Mouse (Mus musculus) NIH3T3 (cell line): ENCODE measurements at regions not wholly inside any gene's neighbourhood (a gene's known extent, or its start where the extent isn't known, plus 50 kb on each side); places are given as distances from the start of the nearest gene placed in this dataset.
"Not testable (repeated sequence)": the region's sequence is repeated elsewhere in the genome, so short reads cannot be mapped to it uniquely, and the experiment has no call there.

Experiments used
- DNase-seq: peaks from one replicate; pipeline ENCODE4 v3.0.0-alpha.2; 2012; ENCODE audit warnings: low read depth

DNA sequence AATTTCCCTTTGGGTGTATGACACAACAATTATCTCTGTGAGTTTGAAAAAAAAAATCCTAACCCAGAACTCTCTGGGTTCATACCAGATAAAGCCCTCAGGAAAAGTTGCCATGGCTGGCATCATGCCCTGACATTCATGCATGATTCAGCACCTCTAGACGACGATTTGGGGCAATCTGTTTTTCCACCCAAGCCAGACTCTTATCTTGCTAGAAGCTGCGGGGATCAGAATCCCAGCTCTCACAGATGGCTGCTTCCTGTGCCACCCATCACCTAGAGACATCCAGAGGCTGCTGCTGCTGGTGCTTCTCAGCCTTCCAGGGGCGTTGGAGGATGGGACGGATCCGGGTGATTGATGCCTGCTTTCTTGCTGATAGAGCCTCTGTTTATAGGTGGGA lies 209.2 kb downstream of the Cd47 start:
- DNase-seq, result peak; percentile 65

DNA sequence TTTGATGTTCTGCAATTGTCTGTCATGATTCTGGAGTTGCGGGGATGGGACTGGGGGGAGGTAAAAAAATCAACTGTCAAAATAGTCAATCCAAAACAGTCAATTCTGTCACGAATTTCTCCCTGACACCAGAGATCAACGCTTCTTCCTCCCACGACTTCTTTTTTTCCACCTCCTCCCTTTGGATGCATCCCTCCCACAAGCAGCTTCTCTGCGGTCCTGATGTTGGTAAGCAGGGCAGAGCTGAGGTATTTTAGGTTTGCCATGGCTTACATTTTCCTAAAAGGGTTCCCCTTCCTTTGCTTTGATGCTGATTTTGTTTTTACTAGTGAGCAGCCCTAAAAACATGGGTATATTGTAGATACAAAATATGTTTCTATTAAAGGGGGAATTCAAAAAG lies 209.7 kb downstream of the Cd47 start:
- DNase-seq, result no peak

DNA sequence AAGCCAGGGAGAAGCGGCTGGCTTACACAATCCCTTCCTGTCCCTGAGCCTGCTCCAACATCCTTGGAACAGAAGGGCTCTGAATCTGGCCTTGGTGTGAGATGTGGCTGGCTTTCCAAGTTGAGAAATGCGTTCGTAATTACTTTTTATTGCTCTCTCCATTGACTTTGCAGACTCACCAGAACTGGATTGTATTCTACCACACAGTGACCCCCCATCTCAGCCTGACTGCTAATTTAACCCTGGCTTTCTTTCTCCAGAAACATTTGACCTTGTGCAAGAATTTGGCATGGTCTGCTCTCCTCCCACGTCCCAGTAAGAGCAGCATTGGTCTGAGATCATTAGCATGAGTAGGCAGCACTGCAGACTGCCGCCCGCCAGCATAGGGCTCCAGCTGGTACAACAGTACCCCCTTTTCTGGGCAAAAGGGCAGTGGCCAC lies 210.2 kb downstream of the Cd47 start:
- DNase-seq, result peak; percentile 56

GRCm38 (mm10) chr16:50023885-50024284 lies 223.6 kb downstream of the Cd47 start:
- no peak for DNase-seq

- no peak for DNase-seq
Measured at GRCm38 (mm10) chr16:50026100-50026884, 226.0 kb downstream of the Cd47 start.

GRCm38 (mm10) chr16:50027189-50027588 lies 226.9 kb downstream of the Cd47 start:
- DNase-seq, result peak; percentile 81

DNA sequence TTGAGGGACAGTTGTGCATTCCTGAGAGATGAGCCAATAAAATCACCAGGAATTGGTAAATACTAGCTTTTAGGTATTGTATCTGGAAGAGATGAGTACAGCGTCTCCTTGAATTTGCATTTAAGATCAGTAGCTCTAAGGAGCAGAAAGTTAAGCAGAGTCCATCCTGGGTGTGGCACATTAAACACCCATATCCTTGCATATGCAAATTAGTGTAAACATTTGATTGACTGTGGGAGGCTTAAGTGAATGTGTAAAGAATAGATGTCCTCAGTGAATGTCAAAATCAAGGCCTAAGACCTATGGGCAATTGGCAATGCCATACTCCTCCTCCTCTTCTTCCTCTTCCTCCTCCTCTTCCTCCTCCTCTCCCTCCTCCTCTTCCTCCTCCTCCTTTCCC lies 229.4 kb downstream of the Cd47 start:
- DNase-seq, result no peak

GRCm38 (mm10) chr16:50030355-50030754 lies 230.0 kb downstream of the Cd47 start:
- DNase-seq, result not testable (repeated sequence)

- peak; percentile 13 for DNase-seq
Measured at GRCm38 (mm10) chr16:50030905-50031369, 230.6 kb downstream of the Cd47 start.

- no peak for DNase-seq
Measured at GRCm38 (mm10) chr16:50032798-50033197, 232.5 kb downstream of the Cd47 start.

GRCm38 (mm10) chr16:50036296-50036734 lies 236.0 kb downstream of the Cd47 start:
- no peak for DNase-seq

DNA sequence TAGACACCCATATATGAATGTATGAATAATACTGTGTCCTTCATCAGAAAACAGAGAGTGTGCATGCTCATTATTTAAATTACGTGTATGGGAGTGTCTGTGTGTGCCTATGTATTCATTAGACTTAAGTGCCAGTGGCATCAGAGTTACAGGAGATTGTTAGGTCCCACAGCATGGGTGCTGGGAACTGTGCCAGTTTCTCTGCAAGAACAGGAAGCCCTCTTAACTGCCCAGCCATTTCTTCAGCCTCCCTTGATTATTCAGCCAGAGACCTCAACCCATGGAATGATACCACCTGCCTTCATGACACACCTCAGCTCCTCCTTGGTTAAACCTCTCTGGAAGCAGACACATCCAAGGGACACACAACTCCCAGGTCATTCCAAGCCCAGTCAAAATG lies 243.8 kb downstream of the Cd47 start:
- no peak for DNase-seq

DNA sequence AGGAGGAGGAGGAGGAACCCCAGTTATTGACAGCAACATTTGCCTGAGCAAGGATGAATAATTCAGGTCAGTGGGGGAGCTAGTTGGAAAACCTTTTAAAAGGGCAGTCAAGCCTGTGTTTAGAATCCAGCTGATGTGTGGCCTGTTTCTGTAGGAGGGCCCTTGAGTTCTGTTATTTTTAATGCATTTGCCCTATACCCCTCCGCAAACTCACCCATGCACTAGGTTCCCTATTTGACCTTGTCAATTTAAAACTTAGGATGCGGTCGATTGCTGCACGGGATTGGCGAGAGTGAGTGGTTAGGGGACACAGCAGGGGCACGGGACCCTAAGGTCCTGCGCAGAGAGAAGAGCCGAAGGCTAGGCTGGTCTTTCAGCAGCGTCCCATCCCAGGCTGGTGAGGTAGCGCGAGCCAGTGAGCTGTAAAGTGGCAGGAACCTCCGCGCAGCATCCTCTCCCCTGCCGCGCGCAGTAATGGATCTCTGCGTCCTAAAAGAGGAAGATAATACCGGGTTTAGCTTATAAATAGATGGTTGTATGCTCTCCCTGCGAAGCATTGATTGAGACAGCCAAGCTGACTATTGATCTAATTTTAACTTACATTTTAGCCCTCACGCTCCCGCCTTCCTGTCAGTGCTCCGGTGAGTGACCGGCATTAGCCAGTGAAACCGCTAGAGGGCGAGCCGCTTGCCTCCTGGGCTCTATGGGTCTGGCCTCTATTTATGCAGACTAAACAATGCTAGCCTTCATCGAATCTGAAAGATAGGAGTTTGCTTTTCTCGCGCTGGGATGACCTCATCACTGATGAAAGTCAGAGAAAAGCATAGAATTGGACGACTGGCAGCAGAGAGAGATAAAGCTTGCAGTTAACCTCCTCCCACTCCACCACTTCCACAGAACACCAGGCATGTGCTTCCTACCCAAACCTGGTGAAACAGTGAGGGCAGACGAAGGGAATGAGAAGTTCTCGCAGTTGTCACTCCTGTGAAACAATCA lies 245.5 kb downstream of the Cd47 start:
- DNase-seq, result peak; percentile 24

GRCm38 (mm10) chr16:50063540-50063939 lies 263.2 kb downstream of the Cd47 start:
- no peak for DNase-seq

DNA sequence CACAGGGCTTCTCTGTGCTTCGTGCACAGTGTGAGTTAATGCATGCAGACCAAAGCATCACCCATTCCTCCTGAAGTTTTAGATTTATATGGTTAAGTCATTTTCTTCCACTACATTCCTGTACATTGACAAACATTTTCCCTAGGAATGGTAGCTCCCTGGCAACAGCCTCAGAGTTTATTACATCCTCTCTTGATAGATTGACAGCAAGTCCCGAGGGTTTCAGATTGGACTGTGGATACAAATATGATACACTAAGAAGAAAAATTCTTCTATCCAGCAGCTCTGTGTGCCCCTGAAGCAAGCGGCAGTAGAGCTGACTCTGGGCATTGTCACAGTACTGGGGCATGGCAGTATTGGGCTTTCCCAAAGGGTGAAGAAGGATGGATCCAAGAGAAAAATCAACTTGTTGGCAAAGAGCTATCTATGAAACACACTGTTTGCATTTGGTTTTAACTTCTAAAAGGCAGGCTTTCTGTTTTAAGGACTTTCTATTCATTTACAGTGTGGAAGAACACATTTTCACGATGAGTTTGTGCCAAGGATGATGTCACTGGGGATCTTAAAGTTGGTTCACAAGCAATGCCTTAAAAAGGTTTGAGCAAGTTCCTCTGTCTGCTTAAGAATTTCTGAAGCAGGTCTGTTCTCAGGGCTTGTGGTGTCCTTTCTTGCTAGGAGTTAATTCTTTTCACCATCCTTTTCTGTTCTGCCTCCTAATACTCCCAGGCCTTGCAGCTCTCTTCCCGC lies 265.2 kb downstream of the Cd47 start:
- peak; percentile 37 for DNase-seq

DNA sequence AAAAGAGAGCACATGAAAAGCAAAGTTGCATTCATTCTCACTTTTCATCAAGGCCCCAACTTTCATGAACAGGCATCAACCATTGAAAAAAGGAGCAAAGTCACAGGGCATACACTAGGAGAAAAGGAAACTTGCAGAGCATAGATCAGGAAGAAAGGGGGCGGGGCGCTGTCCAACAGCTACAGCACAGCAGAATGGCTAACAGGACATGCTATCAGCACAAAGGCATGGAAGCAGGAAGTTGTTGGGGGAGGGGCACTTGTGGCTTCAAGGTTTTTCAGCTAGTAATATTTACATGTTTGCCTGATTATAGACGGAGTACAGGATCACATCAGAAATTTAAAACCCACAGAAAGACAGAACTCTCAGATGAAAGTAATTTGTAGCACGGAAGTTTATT lies 268.7 kb downstream of the Cd47 start:
- peak; percentile 41 for DNase-seq

DNA sequence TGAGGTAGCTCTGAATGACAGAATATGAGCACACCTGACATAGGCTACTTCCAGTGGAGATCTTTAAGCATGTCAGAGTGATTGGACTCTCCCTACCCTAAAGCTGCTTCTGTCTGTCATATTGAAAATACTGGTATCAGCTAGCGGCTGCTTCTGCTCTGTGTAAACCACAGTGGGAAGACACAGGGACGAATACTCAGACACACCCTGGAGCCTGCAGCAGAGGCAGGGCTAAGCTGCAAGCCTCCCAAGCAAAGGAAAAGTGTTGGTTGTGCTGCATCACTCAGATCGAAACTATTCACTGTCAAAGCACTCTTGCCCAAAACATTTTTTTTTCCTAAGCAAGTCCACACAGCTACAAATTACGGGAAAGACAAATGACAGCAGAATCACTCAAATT lies 270.4 kb downstream of the Cd47 start:
- no peak for DNase-seq

- no peak for DNase-seq
Measured at GRCm38 (mm10) chr16:50072853-50073360, 272.6 kb downstream of the Cd47 start.

GRCm38 (mm10) chr16:50073979-50074378 lies 273.6 kb downstream of the Cd47 start:
- peak; percentile 9 for DNase-seq

DNA sequence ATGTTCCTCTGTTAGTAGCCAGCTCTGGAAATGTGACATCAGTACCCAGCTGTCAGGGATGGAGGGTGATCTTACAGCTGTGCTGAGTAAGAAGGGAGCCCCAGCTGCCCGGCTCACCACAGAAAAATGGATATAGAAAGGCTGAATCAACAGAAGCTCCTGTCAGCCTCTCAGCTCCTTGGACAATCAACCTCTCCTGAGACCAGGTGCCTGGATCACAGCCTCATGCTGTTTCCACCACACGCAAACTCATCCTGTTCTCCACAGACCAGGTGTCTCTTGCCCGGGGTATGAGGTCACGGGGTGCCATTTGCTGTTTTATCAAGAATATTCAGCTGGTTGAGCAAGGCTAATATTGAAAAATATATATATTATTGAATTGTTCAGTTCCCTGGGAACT lies 275.3 kb downstream of the Cd47 start:
- DNase-seq, result no peak

DNA sequence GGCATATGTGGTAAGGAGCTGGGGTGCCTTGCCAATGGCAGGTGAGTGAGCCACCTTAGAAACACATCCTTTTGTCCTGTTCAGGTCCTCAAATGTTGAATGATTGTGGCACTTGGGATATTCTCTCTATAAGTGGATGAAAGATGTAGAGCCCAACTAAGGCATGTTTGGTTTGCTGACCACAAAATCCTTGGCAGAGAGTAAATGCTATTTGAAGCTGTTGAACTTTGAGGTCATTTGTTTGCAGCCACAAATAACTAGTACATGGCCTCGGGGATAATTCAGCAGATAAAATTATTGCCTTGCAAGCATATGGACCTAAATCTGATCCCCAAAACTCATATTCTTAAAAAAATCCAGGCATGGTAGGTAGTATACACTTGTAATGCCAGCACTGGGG lies 281.2 kb downstream of the Cd47 start:
- DNase-seq, result peak; percentile 23

DNA sequence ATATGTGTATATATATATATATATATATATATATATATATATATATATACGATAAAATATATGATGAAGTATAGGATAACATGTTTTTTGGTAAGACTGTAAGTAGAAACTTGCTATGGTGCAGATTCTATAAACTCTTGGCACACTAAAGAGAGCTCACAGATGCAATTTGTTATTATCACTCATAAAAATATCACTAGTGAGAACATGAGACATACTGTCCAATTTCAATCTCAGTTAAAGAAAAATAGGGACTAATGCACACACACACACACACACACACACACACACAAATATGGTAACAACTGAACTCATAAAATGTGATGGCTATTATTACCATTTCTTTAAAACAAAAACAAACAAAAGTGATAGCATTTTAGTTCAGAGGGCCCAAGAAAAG lies 292.0 kb downstream of the Cd47 start:
- DNase-seq, result no peak
